In genomic region chr10:18356461-18356860, GRCm38 (mm10) we compare ENCODE assay signal across 24 mouse cellular contexts. TPM values are rescaled to one million over a fixed set of nuclear protein-coding genes. Genes with fewer than 3 reads are reported as not detected.
DNase-seq lines count a peak whose midpoint lies in the region; ATAC-seq and TF ChIP-seq lines count a peak whose summit lies in the region.
"Had no signal": no experiment of that assay in that cellular context is flagged by ENCODE, and none has a peak within 500 bp of the region (broad histone marks: within the 10 kb centered on the region; RNA-seq: fewer than 3 reads in every experiment).

No protein-coding gene starts in this region.

- peak overlapping the region; percentile 33; the same call in 1 of the 2 replicates for H3K27ac ChIP-seq in layer of hippocampus, adult 2 months
- H3K27ac ChIP-seq in left cerebral cortex, adult 2 months: no peak overlapping the region

- no peak for ATAC-seq in megakaryocyte, adult 5-6 weeks (ENCODE audit: poor library complexity, severe bottlenecking)
- ATAC-seq: activated CD4-positive, CD25-positive, alpha-beta regulatory T cell, adult 4 months; CD4-positive, CD25-positive, alpha-beta regulatory T cell, adult 4 months; Patski had no signal

- no peak for TF ChIP-seq CTCF in layer of hippocampus, adult 2 months (conservative IDR thresholded peaks at IDR 0.05)
- TF ChIP-seq CTCF in left cerebral cortex, adult 2 months (IDR thresholded peaks at IDR 0.05): no peak

- no peak overlapping the region for H3K4me3 ChIP-seq in layer of hippocampus, adult 2 months
- no peak overlapping the region for H3K4me3 ChIP-seq in left cerebral cortex, adult 2 months

- intact Hi-C loops in left cerebral cortex, adult 2 months (cut with DNase I): no loop called here

- DNase-seq in layer of hippocampus, adult 2 months (ENCODE audit: low spot score in 2 of 2): no peak
- DNase-seq in layer of hippocampus, adult 9-10 months (ENCODE audit: low spot score): no peak
- DNase-seq in ES-CJ7 (ENCODE audit: low read depth, low spot score): peak; percentile 81
- peak; percentile 84 for DNase-seq in R1 (ENCODE audit: low read depth, low spot score)
- DNase-seq in ZHBTc4 (ENCODE audit: low read depth, low spot score): peak; percentile 55
- no peak for DNase-seq in cerebellum, adult 8-10 months
- no peak for DNase-seq in left cerebral cortex, adult 2 months (ENCODE audit: extremely low spot score in 1 of 2, low spot score in 2 of 2)
- DNase-seq: adrenal gland, adult 2 months; adrenal gland, adult 8-10 months; adrenal gland, postnatal 10 days; adrenal gland, postnatal 14 days; adrenal gland, postnatal 25 days; adrenal gland, postnatal 36 days; B cell, adult 2 months; cerebellum, adult 11 months; cerebellum, adult 11-12 months; cerebellum, adult 18-20 months; cerebellum, adult 2 months; cerebellum, adult 9-10 months had no signal

RNA-seq across cellular contexts. Expression of gene Nhsl1, which starts 37.7 kb away (rescaled TPM):
- 10 to 100 TPM; 47.5 to 51.6 TPM for total RNA-seq in layer of hippocampus, adult 2 months (2021)
- 0.27 and 1.1 TPM in 2 replicates for total RNA-seq in megakaryocyte, adult 5-6 weeks (2015)
- 0.04 and 0.20 TPM in 2 replicates for total RNA-seq in megakaryocyte, adult 5-6 weeks (2017)
- total RNA-seq in left cerebral cortex, adult 2 months (2021): 10 to 100 TPM; 23.7 to 28.9 TPM
- total RNA-seq: MEL had no signal

Comparison
In these comparisons a context has a peak if more than half of its experiments do, and no peak if none do; other contexts are left out.
1. DNase-seq: peak in ES-CJ7 (single experiment), R1 (single experiment) and ZHBTc4 (single experiment); none in layer of hippocampus, adult 2 months (0 of 2), layer of hippocampus, adult 9-10 months (single experiment), cerebellum, adult 8-10 months (single experiment) and left cerebral cortex, adult 2 months (0 of 2).
2. RNA of gene Nhsl1, which starts 37.7 kb away (total RNA-seq): 47.5 to 51.6 TPM in layer of hippocampus, adult 2 months and 23.7 to 28.9 TPM in left cerebral cortex, adult 2 months; 0.04 to 1.1 TPM in megakaryocyte, adult 5-6 weeks; every median in the first group is over 10 times any median in the second.